Mouse (Mus musculus) hematopoietic stem cell, adult 5-6 weeks (primary cell): ENCODE data around the gene Capns2. TPM values are rescaled to one million over a fixed set of nuclear protein-coding genes. Genes with fewer than 3 reads are reported as not detected.
A peak's percentile ranks its signal among the peaks of the same experiment; 100 is the strongest.
"Not testable (repeated sequence)": the region's sequence is repeated elsewhere in the genome, so short reads cannot be mapped to it uniquely, and the experiment has no call there.

Source experiments
- ATAC-seq, 2 experiments: fragments of 125-278 bp in 1 of 2; replicated peaks in 1 of 2; 2 replicates each; pipeline ENCODE4 v1.8.0; 2016 to 2017; ENCODE audit warnings: inconsistent platforms in 2 of 2, mild to moderate bottlenecking in 2 of 2, moderate number of reproducible peaks in 2 of 2, low read depth in 1 of 2, moderate TSS enrichment in 1 of 2; ENCODE audit not compliant: low FRiP score in 2 of 2, poor library complexity in 2 of 2, severe bottlenecking in 2 of 2, insufficient read depth in 1 of 2, low TSS enrichment in 1 of 2
- total RNA-seq: library from RNA; stranded (forward); fragments of 172-1452, 232-1000 nt; gene quantifications from 2 replicates; pipeline ENCODE4 v1.2.3, GENCODE M21; 2017

Gene Capns2
- total RNA-seq = not detected in 2 replicates

DNA sequence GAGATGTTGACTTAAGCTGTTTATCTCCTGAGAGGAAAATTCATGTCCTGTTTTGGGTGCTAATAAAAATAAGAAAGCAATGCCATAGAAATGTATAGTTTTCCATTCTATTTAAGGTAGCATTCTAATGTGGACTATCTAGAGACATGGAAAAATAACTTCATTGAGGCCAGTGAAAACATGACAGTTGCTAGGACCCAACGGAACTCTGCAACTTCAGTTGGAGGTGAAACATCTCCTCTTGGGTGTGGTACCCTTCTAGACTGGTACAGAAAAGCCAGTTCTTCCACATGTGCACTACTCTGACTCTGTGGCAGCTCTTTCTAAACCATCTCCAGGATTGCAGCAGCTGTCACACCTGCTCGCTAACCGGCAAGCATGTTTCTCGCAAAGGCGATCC is at the start of gene Capns2:
Gene Capns2, plus strand, starts transcription at position 301 of the 400 bp plus-strand sequence.
- ATAC-seq = no peak

DNA sequence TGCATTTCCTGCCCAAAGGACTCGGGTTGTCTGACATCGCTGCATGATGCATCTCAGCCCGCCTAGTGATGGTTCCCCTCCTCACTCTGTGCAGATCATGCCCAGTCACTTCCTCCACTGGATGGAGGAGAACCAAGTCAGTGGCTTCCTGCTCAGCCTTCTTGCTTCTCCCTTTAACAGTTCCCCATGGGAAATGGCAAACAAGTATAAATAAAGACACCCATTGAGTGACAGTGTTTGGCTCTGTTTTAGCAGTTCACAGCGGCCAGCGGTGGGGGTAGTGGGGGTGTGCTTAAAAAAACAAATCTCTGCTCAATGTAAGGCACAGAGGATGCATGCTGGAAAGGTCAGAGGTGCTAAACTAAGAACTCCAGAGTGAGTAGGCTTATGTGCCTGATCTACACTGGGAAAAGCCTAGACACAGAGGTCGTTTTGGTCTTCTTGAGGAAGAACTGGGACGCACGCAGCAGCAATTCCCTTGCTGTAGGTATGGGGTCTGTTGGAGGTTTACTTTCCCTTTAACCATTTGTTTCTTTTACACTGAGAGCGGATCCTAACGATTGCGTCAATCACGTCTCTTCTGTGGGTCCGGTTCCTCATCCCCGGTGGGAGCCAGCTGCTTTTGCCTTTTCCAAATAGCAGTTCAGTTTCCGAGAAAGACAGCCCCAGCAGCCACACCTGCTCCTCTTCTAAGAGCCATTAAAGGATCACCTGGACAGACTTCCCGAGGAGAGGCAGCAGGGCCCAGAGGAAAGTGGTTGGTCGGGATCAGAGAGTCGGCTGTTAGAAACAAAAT is 47.8 kb upstream of the Capns2 start:
- ATAC-seq = peak; percentile 82 to 83

DNA sequence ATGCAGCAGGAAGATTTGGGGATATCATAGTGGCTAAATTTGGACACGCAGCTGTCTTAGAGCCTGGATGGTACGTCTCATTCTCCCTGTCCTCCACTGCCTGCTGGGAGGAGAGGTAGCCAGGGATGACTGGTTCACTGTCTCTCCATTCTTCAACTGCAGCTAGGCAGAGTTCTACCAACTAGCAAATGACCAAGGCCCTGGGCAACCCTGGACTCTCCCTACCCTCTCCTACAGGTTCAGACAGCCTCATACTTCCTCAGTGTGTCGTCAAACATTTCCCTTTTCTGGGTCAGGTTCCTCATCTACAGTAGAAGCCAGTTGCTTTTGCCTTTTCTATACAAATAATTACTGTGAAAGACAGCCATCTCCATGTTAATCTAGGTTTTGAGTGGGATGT is 46.5 kb upstream of the Capns2 start:
- ATAC-seq = peak; percentile 47 to 52; a peak in 3 of 4 replicates

DNA sequence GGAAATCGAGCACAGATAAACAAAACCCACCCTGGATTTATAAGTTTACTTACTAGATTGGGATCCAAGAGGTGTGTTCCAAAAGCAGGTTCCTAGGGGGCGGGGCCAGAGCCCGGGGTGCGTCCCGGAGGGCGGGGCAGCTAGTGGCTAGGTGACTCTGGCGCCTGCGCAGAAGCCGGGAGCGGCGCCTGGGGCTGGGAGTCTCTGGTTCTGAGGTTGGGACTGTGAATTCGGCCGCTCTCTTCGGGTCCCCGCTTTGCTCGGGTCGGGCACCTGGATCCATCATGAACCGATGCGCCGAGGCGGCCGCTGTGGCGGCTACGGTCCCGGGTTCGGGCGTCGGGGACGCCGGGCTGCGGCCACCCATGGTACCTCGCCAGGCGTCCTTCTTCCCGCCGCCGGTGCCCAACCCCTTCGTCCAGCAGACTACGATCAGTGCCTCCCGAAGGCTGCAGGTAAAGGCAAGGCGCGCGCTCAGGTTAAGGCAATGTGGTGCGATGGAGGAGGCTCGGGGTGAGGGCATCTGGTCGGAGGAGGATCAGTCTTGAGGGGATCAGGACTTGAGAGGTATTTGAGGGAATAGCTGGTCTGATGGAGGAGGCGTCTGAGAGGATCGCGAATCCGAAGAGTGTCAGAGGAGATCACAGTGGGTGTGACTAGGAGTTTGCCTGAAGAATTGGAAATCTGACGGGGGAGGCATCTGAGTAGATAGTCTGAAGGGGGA is 45.9 kb upstream of the Capns2 start, which contains the start of gene Lpcat2:
Gene Lpcat2, plus strand, starts transcription at position 169 of the 724 bp plus-strand sequence.
- ATAC-seq = peak; percentile 17 to 47; a peak in 1 of 4 replicates

DNA sequence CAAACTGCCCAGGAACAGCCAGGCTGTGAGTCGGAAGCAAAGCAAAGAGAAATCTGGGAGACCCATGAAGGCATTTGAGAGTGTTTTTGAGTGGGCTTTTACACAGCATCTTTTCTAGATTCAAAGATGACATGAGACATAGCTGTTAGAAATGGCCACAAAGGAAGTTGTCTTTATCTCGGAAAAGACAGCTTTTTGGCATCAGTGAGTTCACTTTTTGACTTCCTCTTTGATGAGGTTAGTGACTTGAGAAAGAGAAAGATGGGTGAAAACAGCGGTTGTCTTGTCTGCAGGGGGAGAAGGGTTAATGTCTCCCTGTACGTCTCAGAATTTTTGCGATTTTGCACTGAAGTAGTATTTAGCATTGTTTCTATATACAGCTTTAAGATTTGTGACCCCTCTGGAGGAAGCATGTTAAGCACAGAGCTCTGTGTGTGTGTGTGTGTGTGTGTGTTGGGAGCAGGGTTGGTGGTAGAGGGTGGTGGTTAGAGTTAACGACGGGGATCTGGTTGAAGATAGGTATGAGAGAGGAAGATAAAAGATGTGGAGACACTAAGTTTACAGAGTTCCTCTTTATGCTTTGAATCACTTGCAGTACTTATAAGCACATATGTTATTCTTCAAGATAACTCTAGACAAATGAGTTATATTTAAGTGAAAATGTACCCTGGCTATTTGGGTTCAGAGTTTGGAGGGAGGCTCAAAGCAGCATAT is 44.8 kb upstream of the Capns2 start:
- ATAC-seq = no peak

DNA sequence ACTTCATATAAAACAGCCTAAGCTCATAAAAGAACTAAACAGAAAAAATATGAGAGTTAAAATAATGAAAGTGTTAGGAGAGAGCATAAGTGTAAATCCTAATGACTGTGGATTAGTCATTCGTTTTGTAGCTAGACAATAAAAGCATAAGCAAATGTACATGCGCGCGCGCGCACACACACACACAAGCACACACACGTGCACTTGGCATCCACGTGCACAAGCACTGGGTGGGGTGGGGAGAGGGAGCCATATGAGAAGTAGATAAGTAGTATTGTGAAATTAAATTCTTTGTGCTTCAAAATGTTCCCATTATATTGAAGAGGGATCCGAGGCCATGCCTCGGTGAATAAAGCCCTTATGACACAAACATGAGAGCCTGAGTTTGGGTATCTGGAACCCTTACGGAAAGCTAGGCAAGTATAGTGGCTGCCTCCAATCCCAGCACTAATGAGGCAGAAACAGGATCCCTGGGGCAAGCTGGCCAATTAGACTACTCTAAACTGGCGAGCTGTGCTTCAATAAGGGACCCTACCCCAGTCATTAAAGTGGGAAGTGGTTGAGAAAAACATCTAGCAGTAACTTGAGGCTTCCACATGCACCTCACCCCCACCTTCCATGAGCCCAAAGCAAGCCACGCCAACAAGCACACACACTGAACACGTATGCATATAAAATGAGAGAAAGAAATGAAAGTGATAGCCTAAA is 42.6 kb upstream of the Capns2 start:
- no peak for ATAC-seq

DNA sequence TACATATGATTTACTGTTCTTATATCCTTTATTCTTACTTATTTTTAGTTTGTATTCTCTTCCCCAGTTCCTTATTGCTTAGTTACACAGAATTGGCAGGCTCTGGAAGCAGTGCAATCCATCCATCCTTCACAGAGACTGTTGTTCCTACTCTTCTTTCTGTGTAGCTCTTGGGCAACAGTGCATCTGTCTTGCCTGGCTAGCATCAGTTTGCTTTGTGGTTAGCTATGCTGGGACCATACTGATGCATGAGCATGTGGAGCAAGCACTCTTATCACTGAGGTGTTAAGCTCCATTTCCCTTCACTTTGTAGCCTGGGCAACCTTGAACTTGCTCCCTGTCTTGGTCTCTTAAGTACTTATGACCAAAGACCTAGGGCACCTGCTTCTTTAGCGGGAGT is 39.2 kb upstream of the Capns2 start:
- ATAC-seq = no peak

DNA sequence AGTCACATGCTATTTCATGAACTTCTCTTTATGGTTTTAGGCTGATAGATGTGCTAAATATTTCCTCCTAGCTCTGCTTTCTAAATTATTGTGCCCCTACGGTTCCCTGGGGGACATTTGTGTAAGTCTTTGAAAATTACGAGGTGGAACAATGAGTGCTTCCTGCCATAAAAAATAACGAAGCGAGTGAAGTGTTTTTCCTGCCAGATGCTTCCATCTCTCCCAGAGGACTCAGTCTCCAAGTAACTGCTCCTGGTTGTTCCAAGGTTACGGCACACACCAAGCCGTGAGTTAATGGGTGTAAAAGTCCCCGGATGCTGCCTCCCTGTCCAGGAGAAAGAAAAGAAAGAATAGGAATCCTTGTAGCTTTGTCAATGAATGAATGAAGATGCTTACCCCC is 30.9 kb upstream of the Capns2 start:
- no peak for ATAC-seq

DNA sequence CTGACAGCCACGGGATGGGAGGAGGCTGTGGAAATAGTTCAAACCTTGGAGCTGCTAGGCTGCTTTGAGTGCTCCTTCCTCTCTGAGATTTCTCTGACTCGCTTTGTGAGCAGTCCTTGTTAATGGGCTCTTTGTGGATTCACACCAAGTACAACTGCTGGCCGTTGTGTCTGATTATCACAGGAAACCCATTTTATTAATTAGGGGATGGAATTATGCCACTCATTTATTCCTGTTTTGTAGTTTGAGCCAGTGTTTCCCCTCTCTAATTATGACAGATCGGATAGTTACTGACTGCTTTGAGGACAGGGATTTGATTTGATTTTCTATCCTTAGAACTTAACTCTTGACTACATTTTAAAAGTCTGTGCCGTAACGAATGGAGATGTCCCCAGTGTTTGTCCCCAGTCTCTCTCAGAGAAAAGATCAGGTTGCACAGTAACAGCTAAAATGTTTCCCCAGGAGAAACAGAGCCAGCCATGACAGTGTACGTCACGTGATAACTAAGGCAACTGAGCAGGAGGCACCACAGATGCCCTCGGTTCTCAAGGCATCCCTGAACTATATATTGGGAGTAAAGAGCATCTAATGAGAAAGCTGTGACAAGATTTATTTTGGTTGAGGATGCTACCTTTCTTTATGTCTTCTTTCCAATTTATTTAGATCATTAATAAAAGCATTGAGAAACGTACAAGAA is 29.0 kb upstream of the Capns2 start:
- no peak for ATAC-seq

DNA sequence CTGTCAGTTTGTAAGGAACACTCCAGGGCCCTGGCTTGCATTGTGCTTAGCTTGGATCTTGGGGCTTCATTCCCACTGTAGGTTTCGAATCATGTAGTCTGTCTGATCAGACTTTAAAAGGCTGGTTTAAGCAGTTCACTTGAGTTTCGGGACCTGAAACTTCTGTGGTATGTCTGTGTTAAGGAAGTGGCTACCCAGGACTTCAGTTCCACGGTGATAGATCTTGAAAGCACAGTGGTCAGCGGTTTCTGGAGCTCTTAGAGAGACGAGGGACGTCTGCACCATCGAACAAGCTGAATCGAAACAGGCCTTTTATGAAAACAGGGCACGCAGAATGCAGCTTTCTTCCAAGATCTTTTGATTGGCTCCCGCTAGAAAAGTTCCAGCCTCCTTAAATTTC is 25.4 kb upstream of the Capns2 start:
- ATAC-seq = peak in 1 of 2 experiments; percentile 17; a peak in 1 of 4 replicates

DNA sequence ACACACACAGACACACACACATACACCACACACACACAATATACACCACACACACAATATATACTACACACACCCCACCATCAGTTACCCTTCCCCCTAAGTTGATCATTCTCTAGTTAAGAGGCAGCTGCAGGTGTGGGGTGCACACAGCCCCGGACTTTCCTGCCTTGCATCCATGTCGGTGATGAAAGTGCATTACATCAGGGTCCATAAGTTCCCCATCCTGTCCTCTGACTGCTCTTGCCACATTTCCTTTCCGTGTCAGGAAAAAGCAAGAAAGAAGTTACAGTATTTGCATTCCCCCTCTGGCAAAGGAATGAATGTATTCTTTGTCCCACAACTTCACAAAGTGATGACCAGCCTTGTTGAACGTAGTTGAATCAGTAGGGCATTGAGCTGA is 20.0 kb upstream of the Capns2 start:
- ATAC-seq = peak in 1 of 2 experiments; percentile 53; a peak in 1 of 4 replicates

DNA sequence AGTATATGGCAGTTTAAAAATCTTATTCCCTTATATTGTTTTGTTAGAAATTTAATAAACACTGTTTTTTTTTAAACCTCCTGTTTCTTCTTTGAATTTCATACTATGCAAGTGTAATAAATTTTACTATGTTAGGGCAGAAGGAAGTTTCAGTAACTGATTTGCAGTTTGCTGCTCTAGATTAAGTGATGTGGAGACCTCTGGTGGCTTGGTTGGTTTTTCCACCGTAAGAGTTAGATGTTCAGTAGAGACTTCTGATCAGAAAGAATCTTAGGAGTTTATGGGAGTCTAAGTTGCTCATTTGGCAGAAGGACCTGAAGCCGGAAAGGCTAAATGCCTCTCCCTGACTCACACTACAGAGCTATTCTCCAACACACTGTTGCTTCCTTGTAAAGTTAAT is 17.4 kb upstream of the Capns2 start:
- ATAC-seq = no peak

DNA sequence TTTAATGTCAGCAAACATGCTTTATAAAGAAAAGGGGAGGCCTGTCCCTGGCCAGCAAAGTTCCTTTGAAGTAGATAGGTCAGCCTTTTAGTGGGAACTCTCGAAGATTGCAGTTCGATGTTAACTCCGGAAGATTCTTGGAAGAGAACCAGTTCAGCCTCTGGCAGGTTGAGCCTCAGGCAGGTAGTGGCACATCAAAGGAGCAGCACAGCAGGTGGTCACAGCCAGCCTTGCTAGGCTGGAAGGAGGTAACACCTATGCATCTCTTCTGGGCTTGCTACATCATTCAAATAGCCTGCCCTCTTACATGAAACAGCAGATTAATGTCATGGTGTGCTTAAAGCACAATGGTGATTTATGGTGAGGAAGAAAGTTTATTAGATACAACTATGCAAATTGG is 9.0 kb upstream of the Capns2 start:
- not testable (repeated sequence) for ATAC-seq

DNA sequence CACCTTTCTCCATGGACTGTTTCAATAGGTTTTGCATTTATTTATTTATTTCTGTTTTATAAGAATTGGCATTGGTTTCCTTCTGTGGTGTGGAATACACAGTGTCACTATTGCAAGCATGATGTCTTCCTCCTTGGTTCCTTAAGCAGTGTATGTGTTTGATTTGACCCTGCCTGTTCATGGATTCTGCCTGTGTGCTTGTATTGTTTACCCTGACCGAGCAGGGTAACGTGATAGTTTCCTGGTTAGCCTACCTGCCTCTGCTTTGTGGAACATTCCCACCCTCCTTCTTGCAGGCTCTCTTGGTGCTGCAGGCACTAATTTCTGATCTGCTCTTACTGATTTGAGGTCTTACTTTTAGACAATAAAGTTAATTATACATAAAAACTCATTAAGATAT is 7.3 kb upstream of the Capns2 start:
- ATAC-seq = no peak

DNA sequence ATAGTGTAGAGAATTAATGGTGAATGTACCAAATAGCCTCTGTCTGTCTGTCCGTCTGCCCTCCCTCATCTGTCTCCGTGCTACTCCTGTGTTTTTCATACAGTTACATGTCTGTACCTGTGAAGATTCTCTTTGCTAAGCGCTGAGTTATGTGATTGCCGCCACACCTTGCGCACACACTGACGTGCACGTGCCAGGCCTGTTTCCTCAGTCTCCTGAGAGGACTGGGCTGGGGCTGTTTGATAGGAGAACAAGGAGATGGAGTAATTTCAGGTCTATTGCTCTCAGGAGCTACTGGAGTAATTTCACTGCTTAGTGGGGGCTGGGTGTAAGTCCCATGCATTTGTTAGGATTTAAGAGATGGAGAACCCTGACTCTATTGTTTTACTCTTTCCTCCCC is 6.2 kb upstream of the Capns2 start:
- no peak for ATAC-seq

DNA sequence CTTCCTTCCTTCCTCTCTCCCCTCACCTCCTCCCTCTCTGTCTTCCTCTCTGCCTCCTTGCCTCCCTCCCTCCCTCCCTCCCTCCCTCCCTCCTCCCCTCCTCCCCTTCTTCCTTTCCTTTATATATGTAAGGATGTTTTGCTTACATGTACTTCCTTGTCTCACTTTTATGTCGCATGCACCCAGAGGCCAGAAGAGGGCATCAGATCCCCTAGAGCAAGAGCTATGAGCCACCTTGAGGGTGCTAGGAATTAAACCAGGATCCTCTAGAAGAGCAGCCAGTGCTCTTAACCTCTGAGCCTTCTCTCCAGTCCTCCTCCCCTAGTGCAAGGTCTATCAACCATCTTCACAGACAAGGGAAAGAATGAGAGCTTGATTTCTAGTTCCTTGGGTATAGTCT is 5.2 kb upstream of the Capns2 start:
- ATAC-seq = no peak

DNA sequence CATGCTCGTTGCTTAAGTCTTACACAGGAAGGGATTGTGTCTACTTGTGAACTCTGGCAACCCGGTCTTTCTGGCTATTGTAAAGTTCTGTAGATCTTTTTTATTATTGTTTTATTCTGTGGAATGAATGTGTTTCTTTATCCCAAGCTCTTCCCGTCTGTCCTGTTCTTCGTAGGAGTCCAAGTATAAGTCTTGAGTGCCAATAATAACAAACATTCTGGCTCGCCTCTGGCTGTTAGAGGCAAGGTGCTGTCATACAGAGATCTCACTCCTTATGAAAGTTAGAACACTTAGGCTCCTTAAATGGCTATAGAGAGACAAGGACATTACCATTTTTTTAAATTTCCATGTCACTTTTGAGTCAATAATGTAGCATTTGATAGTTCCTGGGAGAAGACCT is 4.6 kb upstream of the Capns2 start:
- no peak for ATAC-seq
